Mouse (Mus musculus) embryonic facial prominence, embryonic 11.5 days (tissue): ENCODE measurements around the gene Calcrl. TPM values are rescaled to one million over a fixed set of nuclear protein-coding genes. Genes with fewer than 3 reads are reported as not detected.
A peak's percentile ranks its signal among the peaks of the same experiment; 100 is the strongest.

Experiments used
- ATAC-seq: fragments of 200-750 bp; cut with Nextera tagmentation; replicated peaks from 2 replicates; pipeline ENCODE4 v1.8.0; 2017; ENCODE audit warnings: low read depth; ENCODE audit not compliant: insufficient number of reproducible peaks, low FRiP score, low TSS enrichment
- DNase-seq: peaks from one replicate; pipeline ENCODE4 v3.0.0-alpha.2; 2015; ENCODE audit warnings: low spot score
- H3K27ac ChIP-seq: fragments of 300-500 bp; sonication (generic); replicated peaks from 2 replicates; pipeline ENCODE4 v1.5.1; 2014; ENCODE audit warnings: mild to moderate bottlenecking, low read depth, low read length, control low read depth
- H3K27me3 ChIP-seq: fragments of 300-500 bp; sonication (generic); 2 replicates; pipeline ENCODE4 v1.6.1; 2014; ENCODE audit warnings: mild to moderate bottlenecking, low read length, moderate library complexity, mixed read lengths; ENCODE audit not compliant: control insufficient read depth, insufficient read depth
- H3K36me3 ChIP-seq: fragments of 300-500 bp; sonication (generic); replicated peaks from 2 replicates; pipeline ENCODE4 v1.6.1; 2014; ENCODE audit warnings: low read depth, mild to moderate bottlenecking, low read length, moderate library complexity, mixed read lengths; ENCODE audit not compliant: control insufficient read depth, insufficient read depth
- H3K4me1 ChIP-seq: fragments of 300-500 bp; sonication (generic); 2 replicates; pipeline ENCODE4 v1.6.1; 2014; ENCODE audit warnings: low read length, mixed read lengths; ENCODE audit not compliant: control insufficient read depth, insufficient read depth
- H3K4me2 ChIP-seq: fragments of 300-500 bp; sonication (generic); 2 replicates; pipeline ENCODE4 v1.6.1; 2014; ENCODE audit warnings: low read depth, mild to moderate bottlenecking, control low read depth, low read length, moderate library complexity
- H3K4me3 ChIP-seq: fragments of 300-500 bp; sonication (generic); 2 replicates; pipeline ENCODE4 v1.5.1; 2014; ENCODE audit warnings: low read depth, low read length, control low read depth
- H3K9ac ChIP-seq: fragments of 300-500 bp; sonication (generic); replicated peaks from 2 replicates; pipeline ENCODE4 v1.6.1; 2014; ENCODE audit warnings: mild to moderate bottlenecking, control low read depth, low read length
- H3K9me3 ChIP-seq: fragments of 300-500 bp; sonication (generic); replicated peaks from 2 replicates; pipeline ENCODE4 v1.6.1; 2016; ENCODE audit warnings: mild to moderate bottlenecking, low read length, inconsistent platforms, mixed read lengths; ENCODE audit not compliant: control insufficient read depth
- WGBS: fragments of 180-500 bp; shearing (Covaris S2); extraction: QIAGEN DNeasy Blood & Tissue Kit; methylation state at CpG from one replicate; pipeline ENCODE4 v1.1.7; 2014; 5-methylcytosine and 5-hydroxymethylcytosine counted together
- polyA plus RNA-seq: library from polyadenylated mRNA; unstranded; fragments of >200 nt; fragmentation: Nextera tagmentation; extraction: Ambion mirVana; gene quantifications from 2 replicates; pipeline ENCODE4 v1.2.1, GENCODE M21; 2014

Calcrl gene
- polyA plus RNA-seq, 1 experiment from 2014 or later = 23.9 TPM

DNA sequence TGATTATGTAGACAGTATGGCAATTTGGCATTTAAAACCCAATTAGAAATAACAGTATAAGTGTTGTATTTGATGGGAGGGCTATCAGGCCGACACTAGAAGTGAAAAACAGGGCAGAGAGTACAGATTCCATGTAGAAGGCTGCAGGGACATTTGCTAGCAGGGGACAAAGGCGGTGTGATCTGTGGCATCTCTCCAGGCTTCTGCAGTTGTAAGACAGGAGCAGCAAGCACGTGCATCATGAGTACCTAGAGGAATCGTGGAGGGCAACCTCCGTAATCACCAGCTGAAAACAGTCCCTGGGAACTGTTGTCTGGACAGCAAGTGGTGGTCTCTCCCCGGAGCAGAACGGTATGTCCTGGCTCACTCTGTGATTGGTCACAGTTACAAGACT is 37.2 kb downstream of the Calcrl start:
- Histone ChIP-seq H3K9me3 (no peaks in the 10 kb centered on the region), H3K36me3 (no peaks in the 10 kb centered on the region), H3K27me3 (no peaks in the 10 kb centered on the region), H3K9ac (no peak overlapping the region), H3K4me3 (no peak overlapping the region), H3K4me1 (no peaks in the 10 kb centered on the region), H3K27ac (no peak overlapping the region), H3K4me2 (no peak overlapping the region)
- DNase-seq (no peak), ATAC-seq (no peak)
- 79% methylated on average over 7 of the region's 7 CpGs for WGBS

DNA sequence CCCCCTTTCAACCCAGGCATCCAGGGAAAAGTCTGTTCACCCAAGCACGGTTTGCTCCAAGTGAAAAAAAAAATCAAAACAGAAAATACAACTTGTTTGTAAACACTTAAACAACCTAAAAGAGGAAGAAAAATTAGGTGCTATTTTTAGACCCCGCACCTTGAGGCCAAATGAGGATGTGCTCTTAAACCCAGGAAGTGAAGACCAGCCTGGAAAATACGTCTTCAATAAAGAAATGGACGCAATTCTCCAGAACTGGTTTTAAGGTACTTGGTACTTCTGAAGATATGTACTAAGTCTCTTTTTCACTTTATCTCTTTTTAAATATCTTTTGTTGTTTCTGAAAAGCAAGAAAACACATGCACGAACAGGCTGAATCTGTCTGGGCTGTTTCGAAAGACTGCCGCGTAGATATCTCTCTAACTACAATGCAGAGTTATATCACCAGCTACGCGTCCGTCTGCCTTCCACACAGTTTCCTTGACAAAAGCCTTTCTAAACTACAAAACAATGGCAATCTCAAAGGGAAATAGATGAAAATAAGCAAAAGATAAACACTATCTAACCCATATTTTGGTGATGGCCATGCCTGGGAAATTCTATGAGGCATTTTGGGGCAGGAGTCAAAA is 37.7 kb downstream of the Calcrl start:
- Histone ChIP-seq H3K27ac (no peak overlapping the region), H3K4me3 (no peak overlapping the region), H3K36me3 (no peaks in the 10 kb centered on the region), H3K9me3 (no peaks in the 10 kb centered on the region), H3K9ac (no peak overlapping the region), H3K4me2 (no peak overlapping the region), H3K4me1 (no peaks in the 10 kb centered on the region), H3K27me3 (no peaks in the 10 kb centered on the region)
- no peak for DNase-seq
- ATAC-seq = no peak
- 72% methylated on average over 11 of the region's 11 CpGs for WGBS

DNA sequence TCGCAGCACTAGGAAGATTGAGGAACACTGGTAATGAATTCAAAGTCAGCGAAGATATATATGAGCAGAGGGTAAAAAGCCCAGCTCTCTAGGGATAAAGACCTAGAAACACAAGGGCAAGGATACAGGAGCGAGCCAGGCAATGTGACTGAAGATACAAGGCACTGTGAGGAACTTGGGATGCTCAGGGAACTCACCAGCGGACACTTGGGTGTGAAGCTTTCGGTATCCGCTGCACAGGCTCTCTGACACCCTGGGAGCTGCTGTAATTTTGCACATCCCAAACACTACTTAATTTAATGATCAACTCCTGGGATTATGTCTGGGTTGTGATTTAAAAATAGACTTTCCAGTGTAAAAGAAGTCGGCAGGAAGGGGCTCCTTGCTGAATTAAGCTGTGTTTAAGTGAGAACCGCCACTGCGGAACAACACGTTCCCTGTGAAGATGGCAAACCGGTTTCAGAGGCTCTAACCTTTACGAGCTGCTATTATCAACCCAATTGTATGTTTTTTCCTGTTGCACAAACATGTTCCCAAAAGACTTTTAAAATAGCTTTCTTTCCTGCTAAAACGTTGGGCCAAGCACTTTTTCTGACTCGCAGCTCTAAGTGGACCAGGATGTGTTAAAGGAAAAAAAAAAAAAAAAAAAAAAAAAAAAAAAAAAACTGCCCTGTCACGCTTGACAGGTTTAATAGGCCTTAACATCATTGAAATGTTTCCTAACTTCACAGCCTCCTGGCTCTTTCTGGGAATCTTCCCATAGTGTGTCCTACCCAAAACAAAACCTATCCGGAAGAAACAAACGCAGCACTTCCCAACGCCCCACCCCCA is 38.4 kb downstream of the Calcrl start:
- H3K4me2 ChIP-seq = 0 out of 2 replicates have a peak overlapping the region, but pooled peaks have one; percentile 14
- no peaks in the 10 kb centered on the region for H3K36me3 ChIP-seq
- peak; percentile 27 for DNase-seq
- no peak overlapping the region for H3K9ac ChIP-seq
- H3K9me3 ChIP-seq = no peaks in the 10 kb centered on the region
- no peak overlapping the region for H3K4me3 ChIP-seq
- H3K27ac ChIP-seq = no peak overlapping the region
- H3K27me3 ChIP-seq = no peaks in the 10 kb centered on the region
- H3K4me1 ChIP-seq = no peaks in the 10 kb centered on the region
- 41% methylated on average over 18 of the region's 18 CpGs for WGBS
- no peak for ATAC-seq

DNA sequence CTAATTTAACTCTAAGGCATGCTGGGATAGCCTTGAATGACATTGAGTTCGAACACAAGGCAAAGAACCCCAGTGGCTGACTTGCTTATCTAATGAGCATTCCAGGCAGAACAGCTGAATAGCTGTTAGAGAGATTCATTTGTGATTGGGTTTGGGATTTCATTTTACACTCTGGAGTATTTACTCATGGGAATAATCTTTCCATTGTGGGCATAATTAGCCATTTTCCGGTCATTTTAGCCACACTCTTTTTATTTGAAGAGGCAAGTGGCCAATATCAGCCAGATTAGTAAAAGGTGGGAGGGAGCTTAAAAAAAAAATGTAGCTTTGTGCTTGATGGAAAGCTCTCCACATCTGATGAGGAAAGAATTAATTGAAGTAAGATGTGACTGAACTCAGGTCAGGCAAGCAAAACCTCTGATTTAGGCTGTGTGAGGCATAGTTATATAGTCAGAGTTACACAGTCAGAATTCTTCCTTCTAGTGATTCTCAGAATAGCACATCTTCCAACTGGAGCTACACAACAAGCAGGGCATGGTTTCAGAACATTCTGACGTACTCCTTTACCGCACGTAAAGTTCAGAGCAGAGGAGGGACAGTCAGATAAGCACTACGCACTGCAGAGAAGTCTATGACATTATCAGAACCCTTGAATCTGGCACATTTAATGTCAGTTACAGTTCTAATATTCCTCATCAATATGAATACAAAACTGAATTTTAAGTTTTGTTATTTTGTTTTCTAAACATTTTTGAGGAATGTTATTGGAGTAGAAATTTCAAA is 40.1 kb downstream of the Calcrl start:
- no peaks in the 10 kb centered on the region for H3K9me3 ChIP-seq
- no peak for ATAC-seq
- H3K27me3 ChIP-seq = no peaks in the 10 kb centered on the region
- H3K36me3 ChIP-seq = no peaks in the 10 kb centered on the region
- no peak overlapping the region for H3K9ac ChIP-seq
- no peak overlapping the region for H3K27ac ChIP-seq
- no peak overlapping the region for H3K4me2 ChIP-seq
- no peak overlapping the region for H3K4me3 ChIP-seq
- 76% methylated on average over 6 of the region's 6 CpGs for whole genome bisulfite sequencing
- DNase-seq = no peak
- H3K4me1 ChIP-seq = no peaks in the 10 kb centered on the region

DNA sequence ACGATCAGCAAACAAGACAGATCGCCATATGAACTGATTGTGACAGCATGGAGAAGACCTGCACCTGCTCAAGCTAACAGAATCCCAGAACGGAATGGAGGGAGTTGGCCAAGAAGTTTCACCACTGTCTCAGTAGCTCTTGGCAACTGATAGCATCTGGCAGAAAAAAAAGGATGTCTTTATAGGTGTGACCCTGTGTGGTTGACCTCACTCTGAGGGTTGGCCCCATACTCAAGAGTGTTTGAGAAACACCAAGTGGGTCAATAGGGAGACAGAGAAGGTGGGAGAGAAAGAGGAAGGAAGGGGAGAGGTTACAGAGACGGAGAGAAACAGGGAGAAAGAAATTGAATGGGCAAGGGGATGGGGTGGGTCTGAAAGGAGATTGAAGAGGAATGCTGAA is 41.4 kb downstream of the Calcrl start:
- H3K9ac ChIP-seq = no peak overlapping the region
- H3K36me3 ChIP-seq = no peaks in the 10 kb centered on the region
- DNase-seq (no peak), ATAC-seq (no peak)
- H3K4me1 ChIP-seq = no peaks in the 10 kb centered on the region
- 84% methylated on average over 4 of the region's 4 CpGs for WGBS
- H3K27me3 ChIP-seq = no peaks in the 10 kb centered on the region
- H3K4me2 ChIP-seq = no peak overlapping the region
- H3K9me3 ChIP-seq = no peaks in the 10 kb centered on the region
- no peak overlapping the region for H3K4me3 ChIP-seq
- no peak overlapping the region for H3K27ac ChIP-seq

GRCm38 (mm10) chr2:84382556-84382955 is 42.7 kb downstream of the Calcrl start:
- DNase-seq (no peak), ATAC-seq (no peak)
- Histone ChIP-seq H3K27me3 (no peaks in the 10 kb centered on the region), H3K9ac (no peak overlapping the region), H3K4me3 (no peak overlapping the region), H3K27ac (no peak overlapping the region), H3K36me3 (no peaks in the 10 kb centered on the region), H3K4me2 (no peak overlapping the region), H3K4me1 (no peaks in the 10 kb centered on the region), H3K9me3 (no peaks in the 10 kb centered on the region)

DNA sequence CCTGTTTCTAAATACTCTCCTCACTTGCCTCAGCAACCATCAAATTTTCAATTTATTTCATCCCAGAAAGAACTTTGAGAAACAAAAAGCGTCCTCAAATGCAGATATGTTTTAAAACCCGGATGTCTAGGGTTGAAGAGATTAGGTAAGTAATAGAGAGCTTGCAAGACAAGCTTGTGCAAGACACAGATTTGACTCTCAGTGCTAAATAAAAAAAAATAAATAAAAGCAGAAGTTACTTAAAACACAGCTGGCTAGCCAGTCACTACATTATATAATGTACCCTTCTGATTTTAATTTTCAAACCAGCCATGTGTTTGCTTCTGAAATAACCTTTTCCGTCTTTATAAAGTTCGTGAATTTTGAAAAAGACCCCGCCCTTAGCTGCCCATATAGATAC is 43.2 kb downstream of the Calcrl start:
- DNase-seq = no peak
- 85% methylated on average over 5 of the region's 5 CpGs for WGBS

GRCm38 (mm10) chr2:84380816-84381215 is 44.4 kb downstream of the Calcrl start:
- DNase-seq (no peak), ATAC-seq (no peak)
- Histone ChIP-seq H3K27ac (no peak overlapping the region), H3K4me3 (no peak overlapping the region), H3K36me3 (no peaks in the 10 kb centered on the region), H3K9me3 (no peaks in the 10 kb centered on the region), H3K9ac (no peak overlapping the region), H3K4me2 (no peak overlapping the region), H3K4me1 (no peaks in the 10 kb centered on the region), H3K27me3 (no peaks in the 10 kb centered on the region)
- 89% methylated on average over 11 of the region's 11 CpGs for WGBS

More for the DNA sequence above, 43.2 kb downstream of the Calcrl start:
- no peak for ATAC-seq
- Histone ChIP-seq H3K4me2 (no peak overlapping the region), H3K9ac (no peak overlapping the region), H3K4me1 (no peaks in the 10 kb centered on the region), H3K9me3 (no peaks in the 10 kb centered on the region), H3K4me3 (no peak overlapping the region), H3K36me3 (no peaks in the 10 kb centered on the region), H3K27me3 (no peaks in the 10 kb centered on the region), H3K27ac (no peak overlapping the region)
